Mouse (Mus musculus) CH12.LX (cell line): ENCODE data around the gene Zfp574. TPM values are rescaled to one million over a fixed set of nuclear protein-coding genes. Genes with fewer than 3 reads are reported as not detected.
A peak's percentile ranks its signal among the peaks of the same experiment; 100 is the strongest.

Source experiments
- DNase-seq: peaks from one replicate; pipeline ENCODE4 v3.0.0-alpha.2; 2013; ENCODE audit errors: extremely low read depth
- H3K27ac ChIP-seq: 2 replicates; pipeline ENCODE4 v1.5.1; 2012; ENCODE audit warnings: low read depth, mild to moderate bottlenecking, control low read depth, moderate library complexity; ENCODE audit not compliant: insufficient read depth
- H3K27me3 ChIP-seq: replicated peaks from 2 replicates; pipeline ENCODE3; 2012; ENCODE audit warnings: inconsistent platforms
- H3K36me3 ChIP-seq, 2 experiments: replicated peaks in 1 of 2; 2 replicates each; pipeline versions ENCODE3 to v1.6.1; 2012; ENCODE audit warnings: inconsistent platforms in 1 of 2, low read length in 1 of 2, mild to moderate bottlenecking in 1 of 2, mixed read lengths in 1 of 2, moderate library complexity in 1 of 2; ENCODE audit not compliant: control insufficient read depth in 1 of 2, insufficient read depth in 1 of 2
- H3K4me1 ChIP-seq, 2 experiments: 2 replicates each; pipeline ENCODE4 v1.6.1; 2012; ENCODE audit warnings: inconsistent platforms in 1 of 2, moderate library complexity in 1 of 2; ENCODE audit not compliant: insufficient read depth in 2 of 2, control insufficient read depth in 1 of 2
- H3K4me2 ChIP-seq: 2 replicates; pipeline ENCODE4 v1.6.1; 2012; ENCODE audit warnings: low read depth, mild to moderate bottlenecking, control low read depth; ENCODE audit not compliant: poor library complexity, insufficient read depth, severe bottlenecking
- H3K4me3 ChIP-seq, 3 experiments: fragments of 150-350 bp in 1 of 3; sonication (generic) in 1 of 3; replicated peaks in 1 of 3; 2 replicates each; pipeline versions ENCODE3 to v1.5.1; 2011 to 2012; ENCODE audit warnings: low read depth in 2 of 3, low read length in 2 of 3, mild to moderate bottlenecking in 2 of 3, moderate library complexity in 2 of 3, control low read depth in 1 of 3, improper control_type of control experiment in 1 of 3, inconsistent platforms in 1 of 3, mixed read lengths in 1 of 3; ENCODE audit not compliant: poor library complexity in 1 of 3
- H3K79me2 ChIP-seq: replicated peaks from 2 replicates; pipeline ENCODE4 v1.6.1; 2012; ENCODE audit warnings: mild to moderate bottlenecking, moderate library complexity; ENCODE audit not compliant: control insufficient read depth, poor library complexity, insufficient read depth, severe bottlenecking; ENCODE audit errors: extremely low read depth
- H3K9ac ChIP-seq: 2 replicates; pipeline ENCODE4 v1.6.1; 2012; ENCODE audit warnings: low read depth, mild to moderate bottlenecking, control low read depth, moderate library complexity; ENCODE audit not compliant: insufficient read depth
- H3K9me3 ChIP-seq: replicated peaks from 2 replicates; pipeline ENCODE3; 2012; ENCODE audit warnings: low read length, inconsistent platforms, mixed read lengths
- BHLHE40 ChIP-seq: IDR thresholded peaks from 2 replicates; pipeline ENCODE4 v1.6.1; 2011; ENCODE audit warnings: mild to moderate bottlenecking, low read depth, low read length, improper control_type of control experiment
- CHD1 ChIP-seq: IDR thresholded peaks from 2 replicates; pipeline ENCODE4 v1.6.1; 2012; ENCODE audit warnings: low read depth, low read length, improper control_type of control experiment, inconsistent platforms
- CHD2 ChIP-seq: IDR thresholded peaks from 2 replicates; pipeline ENCODE4 v1.6.1; 2011; ENCODE audit warnings: low read length, improper control_type of control experiment
- CTCF ChIP-seq, 2 experiments: IDR thresholded peaks in 1 of 2; conservative IDR thresholded peaks in 1 of 2; 2 replicates each; pipeline ENCODE4 v1.5.1; 2011 to 2012; ENCODE audit warnings: low read depth in 2 of 2, low read length in 2 of 2, improper control_type of control experiment in 1 of 2, inconsistent platforms in 1 of 2, mild to moderate bottlenecking in 1 of 2, moderate library complexity in 1 of 2
- E2F4 ChIP-seq: IDR thresholded peaks from 2 replicates; pipeline ENCODE4 v1.6.1; 2011; ENCODE audit warnings: low read depth, low read length, improper control_type of control experiment; ENCODE audit not compliant: insufficient replicate concordance
- EP300 ChIP-seq: IDR thresholded peaks from 2 replicates; pipeline ENCODE4 v1.6.1; 2011; ENCODE audit warnings: low read length, improper control_type of control experiment
- ETS1 ChIP-seq: conservative IDR thresholded peaks from 2 replicates; pipeline ENCODE4 v1.6.1; 2012; ENCODE audit warnings: low read depth, mild to moderate bottlenecking, inconsistent platforms, low read length, improper control_type of control experiment, moderate library complexity
- HCFC1 ChIP-seq: IDR thresholded peaks from 2 replicates; pipeline ENCODE4 v1.6.1; 2012; ENCODE audit warnings: low read depth, mild to moderate bottlenecking, inconsistent platforms, low read length, improper control_type of control experiment
- IRF4 ChIP-seq: IDR thresholded peaks from 2 replicates; pipeline ENCODE4 v1.6.1; 2014; ENCODE audit warnings: low read depth, mild to moderate bottlenecking, inconsistent platforms, low read length, improper control_type of control experiment
- JUN ChIP-seq: IDR thresholded peaks from 2 replicates; pipeline ENCODE4 v1.6.1; 2011; ENCODE audit warnings: low read depth, mild to moderate bottlenecking, low read length, improper control_type of control experiment, moderate library complexity; ENCODE audit not compliant: insufficient read depth
- JUND ChIP-seq: conservative IDR thresholded peaks from 2 replicates; pipeline ENCODE4 v1.6.1; 2011; ENCODE audit warnings: low read depth, low read length, improper control_type of control experiment
- KAT2A ChIP-seq: IDR thresholded peaks from 2 replicates; pipeline ENCODE4 v1.6.1; 2012; ENCODE audit warnings: low read length, improper control_type of control experiment, inconsistent platforms; ENCODE audit not compliant: insufficient replicate concordance
- MAFK ChIP-seq: IDR thresholded peaks from 2 replicates; pipeline ENCODE4 v1.6.1; 2011; ENCODE audit warnings: low read length, improper control_type of control experiment; ENCODE audit not compliant: insufficient replicate concordance
- MAX ChIP-seq: IDR thresholded peaks from 2 replicates; pipeline ENCODE4 v1.6.1; 2011; ENCODE audit warnings: low read length, improper control_type of control experiment
- MAZ ChIP-seq: IDR thresholded peaks from 2 replicates; pipeline ENCODE4 v1.6.1; 2012; ENCODE audit warnings: low read depth, mild to moderate bottlenecking, inconsistent platforms, low read length, improper control_type of control experiment, moderate library complexity
- MEF2A ChIP-seq: IDR thresholded peaks from 2 replicates; pipeline ENCODE4 v1.6.1; 2014; ENCODE audit warnings: low read depth, mild to moderate bottlenecking, inconsistent platforms, low read length, improper control_type of control experiment, borderline replicate concordance
- MXI1 ChIP-seq: IDR thresholded peaks from 2 replicates; pipeline ENCODE4 v1.6.1; 2011; ENCODE audit warnings: mild to moderate bottlenecking, low read depth, low read length, improper control_type of control experiment
- MYC ChIP-seq: IDR thresholded peaks from 2 replicates; pipeline ENCODE4 v1.6.1; 2011; ENCODE audit warnings: low read depth, mild to moderate bottlenecking, improper control_type of control experiment, low read length
- NELFE ChIP-seq: IDR thresholded peaks from 2 replicates; pipeline ENCODE4 v1.6.1; 2011; ENCODE audit warnings: low read depth, low read length, improper control_type of control experiment
- POLR2A ChIP-seq: IDR thresholded peaks from 2 replicates; pipeline ENCODE4 v1.6.1; 2011; ENCODE audit warnings: low read depth, mild to moderate bottlenecking, improper control_type of control experiment, low read length
- POLR2AphosphoS2 ChIP-seq: IDR thresholded peaks from 2 replicates; pipeline ENCODE4 v1.6.1; 2011; ENCODE audit warnings: low read depth, low read length, improper control_type of control experiment
- RAD21 ChIP-seq: IDR thresholded peaks from 2 replicates; pipeline ENCODE4 v1.6.1; 2011; ENCODE audit warnings: low read depth, mild to moderate bottlenecking, low read length, improper control_type of control experiment, moderate library complexity
- RCOR1 ChIP-seq: conservative IDR thresholded peaks from 2 replicates; pipeline ENCODE4 v1.6.1; 2012; ENCODE audit warnings: low read depth, mild to moderate bottlenecking, inconsistent platforms, low read length, improper control_type of control experiment
- SIN3A ChIP-seq: IDR thresholded peaks from 2 replicates; pipeline ENCODE4 v1.6.1; 2012; ENCODE audit warnings: low read length, improper control_type of control experiment, inconsistent platforms
- SMC3 ChIP-seq: IDR thresholded peaks from 2 replicates; pipeline ENCODE4 v1.6.1; 2011; ENCODE audit warnings: low read depth, low read length, improper control_type of control experiment
- TBP ChIP-seq: conservative IDR thresholded peaks from 2 replicates; pipeline ENCODE4 v1.6.1; 2011; ENCODE audit warnings: low read depth, low read length, improper control_type of control experiment
- TCF12 ChIP-seq: IDR thresholded peaks from 2 replicates; pipeline ENCODE4 v1.6.1; 2014; ENCODE audit warnings: low read depth, mild to moderate bottlenecking, inconsistent platforms, low read length, improper control_type of control experiment
- USF1 ChIP-seq: IDR thresholded peaks from 2 replicates; pipeline ENCODE4 v1.6.1; 2014; ENCODE audit warnings: low read depth, mild to moderate bottlenecking, inconsistent platforms, low read length, improper control_type of control experiment
- ZC3H11A ChIP-seq: IDR thresholded peaks from 2 replicates; pipeline ENCODE4 v1.6.1; 2012; ENCODE audit warnings: low read depth, mild to moderate bottlenecking, inconsistent platforms, low read length, improper control_type of control experiment
- ZKSCAN1 ChIP-seq: IDR thresholded peaks from 2 replicates; pipeline ENCODE4 v1.6.1; 2012; ENCODE audit warnings: low read depth, inconsistent platforms, low read length, improper control_type of control experiment, borderline replicate concordance
- ZMIZ1 ChIP-seq: IDR thresholded peaks from 2 replicates; pipeline ENCODE4 v1.6.1; 2012; ENCODE audit warnings: low read depth, mild to moderate bottlenecking, inconsistent platforms, low read length, improper control_type of control experiment
- ZNF384 ChIP-seq: IDR thresholded peaks from 2 replicates; pipeline ENCODE4 v1.6.1; 2012; ENCODE audit warnings: low read depth, low read length, improper control_type of control experiment, inconsistent platforms
- dilution Hi-C: fragments of 300-500 bp; cut with MboI; formaldehyde crosslinking; loops from 2 replicates; pipeline ENCODE4 v1.14.3; 2020; ENCODE audit warnings: low sequenced_read_pairs; ENCODE audit not compliant: extremely low pct_unique_long_range_greater_than_20kb, extremely low pct_ligation_motif_present
- in situ Hi-C: fragments of 300-500 bp; cut with MboI; formaldehyde crosslinking; loops from 3 replicates; pipeline ENCODE4 v1.14.3; 2019; ENCODE audit warnings: low sequenced_read_pairs, low pct_ligation_motif_present, low pct_unique_long_range_greater_than_20kb, mixed read lengths
- polyA plus RNA-seq: library from polyadenylated mRNA; unstranded; fragments of >175 nt; gene quantifications from 2 replicates; pipeline ENCODE4 v1.2.1, GENCODE M21; 2012; ENCODE audit warnings: low read depth; ENCODE audit not compliant: insufficient read length
- total RNA-seq, 2 experiments: library from RNA; depleted of rRNA; stranded (reverse); fragments of 300-350 nt in 1 of 2; fragments of >200 nt in 1 of 2; gene quantifications; 2 replicates each; pipeline ENCODE4 v1.2.3; 2012 to 2014

The Zfp574 gene
- total and polyA plus RNA-seq, 3 experiments, result 3.4 to 13.3 (median 11.2) TPM

GRCm38 (mm10) chr7:25105411-25106160, 33.2 kb downstream of the Zfp574 start (continued):
- TF ChIP-seq CTCF (conservative IDR thresholded peaks at IDR 0.05 in 1 of 2, IDR thresholded peaks at IDR 0.05 in 1 of 2; ENCODE audit: low read depth in 2 of 2, low read length in 2 of 2), result peak; percentile 49 to 100; a peak in 3 of 4 replicates
- TF ChIP-seq TCF12, result peak; percentile 48; the same call in 1 of the 2 replicates
- TF ChIP-seq MAZ, result peak; percentile 80
- TF ChIP-seq MXI1, result peak; percentile 85
- TF ChIP-seq CHD1, result no peak; the same call in 1 of the 2 replicates
- TF ChIP-seq TBP, result no peak
- no peak for TF ChIP-seq EP300
- no peak for TF ChIP-seq ZKSCAN1
- no peak for TF ChIP-seq USF1
- no peak for TF ChIP-seq JUND
- peak; percentile 95 for TF ChIP-seq ZC3H11A
- TF ChIP-seq POLR2AphosphoS2, result 0 out of 2 replicates have a peak, but pooled peaks have one; percentile 72
- TF ChIP-seq JUN, result no peak
- TF ChIP-seq E2F4, result no peak
- peak; percentile 71; the same call in 1 of the 2 replicates for TF ChIP-seq MAFK
- peak; percentile 70 for TF ChIP-seq ZNF384

DNA sequence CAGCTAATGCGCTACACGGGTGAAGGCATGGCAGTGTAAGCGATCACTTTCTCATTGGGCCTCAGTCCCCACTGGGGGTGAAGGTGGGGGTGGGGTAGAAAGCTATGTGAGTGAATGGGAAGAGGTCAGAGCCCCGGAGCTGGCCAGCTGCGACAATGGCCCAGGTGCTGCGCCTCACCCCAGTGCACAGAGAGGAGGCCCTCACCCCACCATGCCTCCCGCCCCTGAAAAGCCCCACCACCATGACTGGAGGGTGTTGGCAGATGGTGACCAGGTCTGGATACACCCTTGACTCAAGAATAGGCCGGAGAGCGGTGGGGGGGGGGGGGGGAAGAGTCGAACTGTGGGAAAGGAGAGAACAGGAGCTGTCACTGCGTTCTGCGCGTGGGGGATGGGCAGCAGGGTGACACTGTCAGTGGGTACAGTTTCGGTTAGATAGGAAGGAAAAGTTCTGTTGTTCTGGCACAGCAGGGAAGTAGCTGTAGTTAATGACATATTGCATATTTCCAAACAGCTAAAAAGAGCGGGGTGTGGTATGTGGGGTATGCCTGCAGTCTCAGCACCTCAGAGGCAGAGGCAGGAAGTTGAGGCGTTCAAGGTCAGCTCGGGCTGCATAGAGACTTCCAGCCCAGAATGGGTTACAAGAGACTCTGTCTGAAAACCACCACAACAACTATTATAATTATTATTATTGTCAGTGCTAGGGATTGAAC, 34.6 kb downstream of the Zfp574 start:
- H3K36me3 ChIP-seq, result peaks cover 58 to 79% of the 10 kb centered on the region in 2 experiments
- no peak for TF ChIP-seq JUN
- TF ChIP-seq RCOR1, result peak; percentile 56; the same call in 1 of the 2 replicates
- no peak for TF ChIP-seq ZNF384
- no peak for TF ChIP-seq POLR2A
- no peak for TF ChIP-seq KAT2A
- TF ChIP-seq ZMIZ1, result 0 out of 2 replicates have a peak, but pooled peaks have one; percentile 11
- TF ChIP-seq CHD2, result peak; percentile 91
- peak; percentile 98 for TF ChIP-seq TCF12
- peak; percentile 5; the same call in 1 of the 2 replicates for TF ChIP-seq SMC3
- TF ChIP-seq SIN3A, result peak; percentile 84
- TF ChIP-seq MAFK, result no peak
- no peak for TF ChIP-seq TBP
- TF ChIP-seq EP300, result peak; percentile 82
- TF ChIP-seq MAX, result peak; percentile 60
- peak; percentile 24; the same call in 1 of the 2 replicates for TF ChIP-seq MYC
- TF ChIP-seq ETS1, result peak; percentile 77
- no peak for TF ChIP-seq E2F4
- peak; percentile 60; the same call in 1 of the 2 replicates for TF ChIP-seq POLR2AphosphoS2
- peak; percentile 95 for TF ChIP-seq MAZ
- peak; percentile 77 for TF ChIP-seq BHLHE40
- peak; percentile 81 for TF ChIP-seq MEF2A
- peak; percentile 83 for TF ChIP-seq MXI1
- TF ChIP-seq IRF4, result peak; percentile 76
- TF ChIP-seq RAD21, result no peak; the same call in 1 of the 2 replicates
- TF ChIP-seq HCFC1, result peak; percentile 41
- TF ChIP-seq ZC3H11A, result no peak
- TF ChIP-seq NELFE, result no peak
- TF ChIP-seq, all 38 proteins: peak for 17
- Histone ChIP-seq H3K4me1 (peaks cover 33 to 59% of the 10 kb centered on the region in 2 experiments), H3K9me3 (peaks cover 2% of the 10 kb centered on the region), H3K79me2 (peaks cover 12% of the 10 kb centered on the region), H3K27ac (peak overlapping the region; percentile 87), H3K4me3 (no peak overlapping the region), H3K4me2 (peak overlapping the region; percentile 45), H3K9ac (peak overlapping the region; percentile 36; the same call in 1 of the 2 replicates), H3K27me3 (no peaks in the 10 kb centered on the region)
- in situ Hi-C loops, result no loop called here
- DNase-seq, result peak; percentile 84
- dilution Hi-C loops, result no loop called here
